Mouse (Mus musculus): ENCODE results near the gene Celf1. TPM values are rescaled to one million over a fixed set of nuclear protein-coding genes. Genes with fewer than 3 reads are reported as not detected.

Gene Celf1
- total RNA-seq, 2 experiments from 2014 or later = 136 to 140 TPM

GRCm38 (mm10) chr2:90938362-90938761, 1.8 kb upstream of the Celf1 start:
- no peak for DNase-seq (ENCODE audit: low spot score in 2 of 2)

DNA sequence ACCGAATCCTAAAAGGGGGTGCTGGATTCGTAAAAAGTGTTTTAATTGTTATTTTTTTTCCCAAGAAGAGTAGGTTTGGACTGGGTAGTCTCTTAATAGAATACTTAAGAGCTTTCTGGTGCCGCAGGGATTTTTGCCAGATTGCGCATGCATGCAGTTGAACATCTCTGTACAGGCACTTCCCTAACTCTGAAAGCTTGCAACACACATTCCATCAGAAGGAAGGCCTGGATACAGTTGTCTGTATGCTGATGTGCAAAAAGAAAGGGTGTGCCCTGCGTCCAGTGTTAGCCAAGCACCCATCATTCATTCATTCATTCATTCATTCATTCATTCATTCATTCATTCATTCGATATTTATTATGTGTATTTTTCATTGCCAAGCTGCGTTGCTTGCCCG, 432 bp upstream of the Celf1 start:
- no peak for DNase-seq (ENCODE audit: low spot score in 2 of 2)

DNA sequence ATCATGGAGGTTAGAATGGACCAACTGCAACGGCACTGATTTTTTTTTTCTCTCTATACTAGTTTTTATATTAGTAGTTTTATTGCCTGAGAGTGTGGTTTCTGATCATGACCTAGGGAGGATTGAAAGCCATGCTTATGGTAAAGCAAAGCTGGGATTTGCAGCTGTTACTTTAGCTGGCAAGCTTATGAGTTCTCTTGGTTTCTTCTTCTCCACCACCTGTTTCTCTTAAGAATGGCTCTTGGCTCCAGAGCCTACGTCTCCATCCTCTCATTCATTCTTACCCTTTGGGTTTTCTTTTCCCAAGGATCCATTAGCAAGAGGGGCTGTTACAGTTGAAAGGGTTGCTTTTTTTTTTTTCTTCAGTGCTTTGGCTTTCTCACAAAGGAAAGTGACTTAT, 1.6 kb downstream of the Celf1 start:
- no peak for DNase-seq (ENCODE audit: low spot score in 2 of 2)

- no peak for DNase-seq (ENCODE audit: low spot score in 2 of 2)
Measured at GRCm38 (mm10) chr2:90950149-90950548, 10.0 kb downstream of the Celf1 start.

GRCm38 (mm10) chr2:90950582-90951194, 10.5 kb downstream of the Celf1 start:
- DNase-seq (ENCODE audit: low spot score in 2 of 2) = no peak

- DNase-seq (ENCODE audit: low spot score in 2 of 2) = no peak
Measured at GRCm38 (mm10) chr2:90953461-90953860, 13.3 kb downstream of the Celf1 start.

GRCm38 (mm10) chr2:90956053-90956452, 15.9 kb downstream of the Celf1 start:
- DNase-seq (ENCODE audit: low spot score in 2 of 2) = peak in 1 of 2 experiments; percentile 63

- DNase-seq (ENCODE audit: low spot score in 2 of 2) = no peak
Measured at GRCm38 (mm10) chr2:90958856-90959255, 18.7 kb downstream of the Celf1 start.

DNA sequence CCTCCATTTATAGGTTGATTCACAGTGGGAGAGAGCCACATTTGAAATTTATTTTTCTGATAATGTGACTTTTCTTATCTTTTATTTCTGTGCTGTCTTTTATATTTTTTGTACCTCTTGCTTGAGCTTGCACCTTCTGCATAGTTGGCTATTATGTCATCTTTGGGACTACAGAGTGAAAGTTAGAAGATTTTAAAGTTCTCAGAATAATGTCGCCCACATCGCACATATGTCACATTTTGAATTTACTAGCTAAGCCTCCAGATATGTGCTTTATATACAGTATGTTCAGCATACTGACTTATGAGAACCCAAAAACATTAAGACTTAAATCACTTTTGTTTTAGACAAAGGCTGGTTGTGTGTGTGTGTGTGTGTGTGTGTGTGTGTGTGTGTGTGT, 19.8 kb downstream of the Celf1 start:
- peak in 1 of 2 experiments; percentile 52 for DNase-seq (ENCODE audit: low spot score in 2 of 2)

DNA sequence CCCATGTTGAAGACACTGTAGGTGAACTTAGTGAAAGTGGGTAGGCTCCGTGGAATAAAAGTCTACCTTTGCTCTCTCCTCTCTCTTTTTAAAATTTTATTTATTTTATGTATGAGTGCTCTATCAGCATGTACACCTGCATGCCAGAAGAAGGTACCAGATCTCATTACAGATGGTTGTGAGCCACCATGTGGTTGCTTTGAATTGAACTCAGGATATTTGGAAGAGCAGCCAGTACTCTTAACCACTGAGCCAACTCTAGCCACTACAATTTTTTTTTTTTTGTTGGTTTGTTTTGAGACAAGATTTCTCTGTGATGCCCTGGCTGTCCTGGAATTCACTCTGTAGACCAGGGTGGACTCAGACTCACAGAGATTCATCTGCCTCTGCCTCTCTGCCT, 23.1 kb downstream of the Celf1 start:
- DNase-seq (ENCODE audit: low spot score in 2 of 2) = peak in 1 of 2 experiments; percentile 66

GRCm38 (mm10) chr2:90964811-90965465, 24.8 kb downstream of the Celf1 start:
- DNase-seq (ENCODE audit: low spot score in 2 of 2) = peak; percentile 77 to 88

- DNase-seq (ENCODE audit: low spot score in 2 of 2) = peak; percentile 34 to 66
Measured at GRCm38 (mm10) chr2:90965466-90966080, 25.4 kb downstream of the Celf1 start.

GRCm38 (mm10) chr2:90970606-90971005, 30.4 kb downstream of the Celf1 start:
- peak; percentile 30 to 64 for DNase-seq (ENCODE audit: low spot score in 2 of 2)

DNA sequence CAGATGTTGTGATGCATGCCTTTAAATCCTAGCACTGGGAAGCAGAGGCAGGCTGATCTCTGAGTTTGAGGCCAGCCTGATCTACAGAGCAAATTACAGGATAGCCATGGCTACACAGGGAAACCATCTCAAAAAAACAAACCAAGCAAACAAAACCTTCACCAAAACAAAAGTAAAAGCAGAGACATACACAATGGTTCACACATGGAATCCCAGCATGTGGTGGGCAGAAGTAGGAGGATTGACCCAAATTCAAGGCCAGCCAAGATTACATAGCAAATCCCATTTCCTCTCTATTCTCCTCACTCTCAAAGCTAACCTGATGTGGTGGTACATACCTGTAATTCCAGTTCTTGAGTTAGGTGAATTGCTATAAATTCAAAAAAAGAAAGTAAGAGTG, 33.9 kb downstream of the Celf1 start:
- no peak for DNase-seq (ENCODE audit: low spot score in 2 of 2)

GRCm38 (mm10) chr2:90975181-90975835, 35.1 kb downstream of the Celf1 start:
- peak; percentile 29 to 75 for DNase-seq (ENCODE audit: low spot score in 2 of 2)

DNA sequence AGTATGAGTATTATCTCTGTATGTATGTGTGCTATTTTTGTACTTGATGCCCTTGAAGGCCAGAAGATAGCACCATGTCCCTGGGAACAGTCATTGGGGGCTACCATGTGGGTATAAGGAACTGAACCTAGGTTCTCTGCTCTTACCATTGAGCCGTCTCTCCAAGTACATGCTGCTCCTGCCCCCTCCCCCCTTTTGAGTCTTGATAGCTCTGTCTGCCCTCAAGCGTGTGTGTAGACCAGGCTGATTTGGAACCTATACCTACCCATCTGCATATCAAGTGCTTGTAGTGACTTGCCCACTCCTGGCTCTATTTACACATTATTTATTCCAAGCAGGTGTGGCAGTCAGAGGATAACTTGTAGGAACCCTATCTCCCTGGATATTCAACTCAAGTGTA, 36.4 kb downstream of the Celf1 start:
- no peak for DNase-seq (ENCODE audit: low spot score in 2 of 2)

- DNase-seq (ENCODE audit: low spot score in 2 of 2) = no peak
Measured at GRCm38 (mm10) chr2:90977291-90977690, 37.1 kb downstream of the Celf1 start.

- no peak for DNase-seq (ENCODE audit: low spot score in 2 of 2)
Measured at GRCm38 (mm10) chr2:90986055-90986454, 45.9 kb downstream of the Celf1 start.

DNA sequence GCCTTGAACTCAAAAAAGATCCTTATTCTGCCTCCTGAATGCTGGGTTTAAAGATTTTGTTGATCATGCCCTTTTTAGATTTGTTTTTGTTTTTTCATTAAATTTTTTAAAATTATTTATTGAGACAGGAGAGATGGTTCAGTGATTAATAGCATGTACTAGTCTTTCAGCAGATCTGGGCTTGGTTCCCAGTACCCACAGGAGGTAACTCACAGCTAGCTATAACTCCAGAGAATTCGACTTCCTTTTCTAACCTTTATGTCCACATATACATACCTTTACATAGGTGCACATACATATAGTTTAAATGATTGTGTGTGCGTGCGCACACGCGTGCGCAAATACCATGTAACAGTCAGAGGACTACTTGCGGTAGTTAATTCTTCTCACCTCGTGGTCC, 68.4 kb downstream of the Celf1 start:
- no peak for DNase-seq (ENCODE audit: low spot score in 2 of 2)

DNA sequence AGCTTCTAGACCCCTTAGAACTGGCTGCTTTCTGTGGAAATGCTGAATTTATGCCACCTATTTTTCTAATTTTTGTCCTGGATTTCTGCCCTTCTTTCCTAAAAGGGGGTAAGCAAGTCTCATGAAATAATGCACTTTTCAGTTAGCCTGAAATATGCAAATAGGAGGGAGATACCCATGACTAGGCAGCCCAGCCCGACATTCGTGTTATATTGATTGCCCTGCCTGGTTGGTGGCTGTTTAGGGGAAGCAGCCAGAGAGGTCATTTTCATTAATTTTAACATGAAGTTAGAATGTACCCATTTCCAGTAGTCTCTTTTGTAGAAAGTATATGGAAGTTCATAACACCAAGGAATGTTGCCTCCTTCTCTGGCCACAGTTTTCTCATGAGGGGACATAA, 73.7 kb downstream of the Celf1 start:
- DNase-seq (ENCODE audit: low spot score in 2 of 2) = no peak

- DNase-seq (ENCODE audit: low spot score in 2 of 2) = no peak
Measured at GRCm38 (mm10) chr2:91015386-91015785, 75.2 kb downstream of the Celf1 start.
